Mouse (Mus musculus) erythroblast, embryonic 14.5 days (primary cell): ENCODE measurements around the gene Vti1b. TPM values are rescaled to one million over a fixed set of nuclear protein-coding genes. Genes with fewer than 3 reads are reported as not detected.

Experiments used
- H3K27me3 ChIP-seq: 2 replicates; pipeline ENCODE4 v1.6.1; 2012; ENCODE audit warnings: inconsistent platforms; ENCODE audit not compliant: control insufficient read depth
- H3K36me3 ChIP-seq: 2 replicates; pipeline ENCODE4 v1.6.1; 2012; ENCODE audit warnings: mild to moderate bottlenecking, inconsistent platforms; ENCODE audit not compliant: control insufficient read depth
- H3K4me1 ChIP-seq: 2 replicates; pipeline ENCODE4 v1.6.1; 2012; ENCODE audit warnings: inconsistent platforms; ENCODE audit not compliant: control insufficient read depth
- H3K4me3 ChIP-seq: replicated peaks from 2 replicates; pipeline ENCODE3; 2012; ENCODE audit warnings: moderate library complexity, mild to moderate bottlenecking, inconsistent platforms
- H3K9me3 ChIP-seq: 2 replicates; pipeline ENCODE4 v1.6.1; 2012; ENCODE audit warnings: low read length, inconsistent platforms, mixed read lengths; ENCODE audit not compliant: control insufficient read depth
- GATA1 ChIP-seq: IDR thresholded peaks from 2 replicates; pipeline ENCODE4 v1.6.1; 2012; ENCODE audit warnings: low read length, inconsistent platforms, mixed read lengths
- TAL1 ChIP-seq: IDR thresholded peaks from 3 replicates; pipeline ENCODE4 v1.6.1; 2012; ENCODE audit warnings: low read length, inconsistent platforms, mixed read lengths
- polyA plus RNA-seq: library from polyadenylated mRNA; stranded (reverse); fragments of >175 nt; gene quantifications from 2 replicates; pipeline ENCODE4 v1.2.3, GENCODE M21; 2012

Gene Vti1b
- polyA plus RNA-seq, 1 experiment: 2.5 TPM

GRCm38 (mm10) chr12:79141384-79141783, 31.1 kb downstream of the Vti1b start:
- TF ChIP-seq GATA1 (no peak), TAL1 (no peak)
- H3K4me3 ChIP-seq: no peak overlapping the region

GRCm38 (mm10) chr12:79140811-79141210, 31.7 kb downstream of the Vti1b start:
- no peaks in the 10 kb centered on the region for H3K36me3 ChIP-seq
- TF ChIP-seq GATA1 (no peak), TAL1 (no peak)
- H3K4me1 ChIP-seq: no peaks in the 10 kb centered on the region
- H3K27me3 ChIP-seq: no peaks in the 10 kb centered on the region
- H3K4me3 ChIP-seq: no peak overlapping the region
- H3K9me3 ChIP-seq: no peaks in the 10 kb centered on the region

More at GRCm38 (mm10) chr12:79141384-79141783, 31.1 kb downstream of the Vti1b start:
- no peaks in the 10 kb centered on the region for H3K36me3 ChIP-seq
- H3K4me1 ChIP-seq: no peaks in the 10 kb centered on the region
- H3K27me3 ChIP-seq: no peaks in the 10 kb centered on the region
- H3K9me3 ChIP-seq: no peaks in the 10 kb centered on the region

- no peaks in the 10 kb centered on the region for H3K4me1 ChIP-seq
- no peaks in the 10 kb centered on the region for H3K9me3 ChIP-seq
- TF ChIP-seq TAL1 (no peak), GATA1 (no peak)
- H3K4me3 ChIP-seq: no peak overlapping the region
- no peaks in the 10 kb centered on the region for H3K36me3 ChIP-seq
- H3K27me3 ChIP-seq: peaks cover 3% of the 10 kb centered on the region
Observed at GRCm38 (mm10) chr12:79139417-79139816, 33.0 kb downstream of the Vti1b start.

- Histone ChIP-seq H3K4me1 (no peaks in the 10 kb centered on the region), H3K9me3 (no peaks in the 10 kb centered on the region), H3K36me3 (no peaks in the 10 kb centered on the region), H3K4me3 (no peak overlapping the region), H3K27me3 (peaks cover 5% of the 10 kb centered on the region)
- no peak for TF ChIP-seq GATA1
Observed at GRCm38 (mm10) chr12:79138999-79139398, 33.5 kb downstream of the Vti1b start.

- Histone ChIP-seq H3K27me3 (peaks cover 24% of the 10 kb centered on the region), H3K4me1 (no peaks in the 10 kb centered on the region), H3K4me3 (no peak overlapping the region), H3K9me3 (no peaks in the 10 kb centered on the region), H3K36me3 (no peaks in the 10 kb centered on the region)
- TF ChIP-seq TAL1 (no peak), GATA1 (no peak)
Observed at GRCm38 (mm10) chr12:79136949-79137348, 35.5 kb downstream of the Vti1b start.

GRCm38 (mm10) chr12:79135105-79135504, 37.4 kb downstream of the Vti1b start:
- Histone ChIP-seq H3K27me3 (peaks cover 42% of the 10 kb centered on the region), H3K9me3 (no peaks in the 10 kb centered on the region), H3K4me1 (peaks cover 8% of the 10 kb centered on the region), H3K36me3 (no peaks in the 10 kb centered on the region), H3K4me3 (no peak overlapping the region)
- TF ChIP-seq TAL1: no peak
- TF ChIP-seq GATA1: no peak

- peaks cover 8% of the 10 kb centered on the region for H3K4me1 ChIP-seq
- no peak for TF ChIP-seq GATA1
- TF ChIP-seq TAL1: no peak
- H3K36me3 ChIP-seq: no peaks in the 10 kb centered on the region
- H3K9me3 ChIP-seq: no peaks in the 10 kb centered on the region
- H3K27me3 ChIP-seq: peaks cover 46% of the 10 kb centered on the region
- no peak overlapping the region for H3K4me3 ChIP-seq
Observed at GRCm38 (mm10) chr12:79134676-79135075, 37.8 kb downstream of the Vti1b start.

- Histone ChIP-seq H3K9me3 (no peaks in the 10 kb centered on the region), H3K4me3 (no peak overlapping the region), H3K36me3 (no peaks in the 10 kb centered on the region), H3K4me1 (peaks cover 8% of the 10 kb centered on the region), H3K27me3 (peaks cover 49% of the 10 kb centered on the region)
- TF ChIP-seq TAL1 (no peak), GATA1 (no peak)
Observed at GRCm38 (mm10) chr12:79131706-79132460, 40.6 kb downstream of the Vti1b start.

- Histone ChIP-seq H3K27me3 (peaks cover 49% of the 10 kb centered on the region), H3K36me3 (no peaks in the 10 kb centered on the region), H3K4me1 (peaks cover 8% of the 10 kb centered on the region), H3K4me3 (no peak overlapping the region), H3K9me3 (no peaks in the 10 kb centered on the region)
- TF ChIP-seq GATA1: no peak
- no peak for TF ChIP-seq TAL1
Observed at GRCm38 (mm10) chr12:79131178-79131675, 41.2 kb downstream of the Vti1b start.
